Mouse (Mus musculus) neural tube, embryonic 13.5 days (tissue): ENCODE measurements around the gene Gm49486. TPM values are rescaled to one million over a fixed set of nuclear protein-coding genes. Genes with fewer than 3 reads are reported as not detected.

Source experiments
- ATAC-seq: fragments of 200-750 bp; cut with Nextera tagmentation; 2 replicates; pipeline ENCODE4 v1.8.0; 2017; ENCODE audit warnings: low read depth, mild to moderate bottlenecking, moderate TSS enrichment, moderate library complexity
- H3K27ac ChIP-seq: fragments of 300-500 bp; sonication (generic); replicated peaks from 2 replicates; pipeline ENCODE4 v1.5.1; 2015; ENCODE audit warnings: moderate library complexity, mild to moderate bottlenecking, inconsistent platforms
- H3K27me3 ChIP-seq: fragments of 300-500 bp; sonication (generic); 2 replicates; pipeline ENCODE4 v1.6.1; 2015; ENCODE audit warnings: mild to moderate bottlenecking, inconsistent platforms
- H3K36me3 ChIP-seq: fragments of 300-500 bp; sonication (generic); 2 replicates; pipeline ENCODE4 v1.6.1; 2015; ENCODE audit warnings: mild to moderate bottlenecking, inconsistent platforms
- H3K4me1 ChIP-seq: fragments of 300-500 bp; sonication (generic); replicated peaks from 2 replicates; pipeline ENCODE4 v1.6.1; 2015; ENCODE audit warnings: inconsistent platforms
- H3K4me2 ChIP-seq: fragments of 300-500 bp; sonication (generic); 2 replicates; pipeline ENCODE4 v1.6.1; 2015; ENCODE audit warnings: inconsistent platforms, mild to moderate bottlenecking, moderate library complexity
- H3K4me3 ChIP-seq: fragments of 300-500 bp; sonication (generic); 2 replicates; pipeline ENCODE4 v1.5.1; 2015; ENCODE audit warnings: mild to moderate bottlenecking, inconsistent platforms
- H3K9ac ChIP-seq: fragments of 300-500 bp; sonication (generic); 2 replicates; pipeline ENCODE4 v1.6.1; 2015; ENCODE audit warnings: moderate library complexity, mild to moderate bottlenecking, inconsistent platforms
- H3K9me3 ChIP-seq: fragments of 300-500 bp; sonication (generic); 2 replicates; pipeline ENCODE4 v1.6.1; 2016; ENCODE audit warnings: inconsistent platforms
- WGBS: fragments of 180-500 bp; shearing (Covaris S2); methylation state at CpG from one replicate; pipeline ENCODE4 v1.1.7; 2015; 5-methylcytosine and 5-hydroxymethylcytosine counted together
- polyA plus RNA-seq: library from polyadenylated mRNA; unstranded; fragments of >200 nt; fragmentation: Nextera tagmentation; extraction: Ambion mirVana; gene quantifications from 2 replicates; pipeline ENCODE4 v1.2.1, GENCODE M21; 2015

Gm49486 gene
- polyA plus RNA-seq, 1 experiment from 2014 or later, result 1.7 TPM

DNA sequence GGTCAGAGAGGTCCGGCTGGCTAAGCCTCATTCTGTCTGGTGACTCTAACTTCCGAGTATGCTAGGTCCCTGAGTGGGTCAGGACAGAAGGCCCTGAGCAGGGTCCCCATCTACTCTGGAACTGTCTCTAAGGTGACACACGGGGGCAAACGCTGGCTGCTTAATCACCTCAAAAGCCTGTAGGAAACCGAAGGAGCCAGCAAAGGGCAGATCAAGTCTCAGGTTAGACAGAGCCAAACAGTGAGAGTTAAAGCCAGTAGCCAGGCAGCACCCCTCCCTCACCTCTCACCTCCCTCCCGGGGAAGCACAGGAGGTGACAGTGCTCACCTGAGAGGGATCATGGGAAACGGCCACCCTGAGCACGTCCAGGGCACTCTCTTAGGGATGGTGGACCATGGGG lies 74.5 kb downstream of the Gm49486 start:
- WGBS, result 91% methylated on average over 8 of the region's 8 CpGs
- H3K36me3 ChIP-seq, result peaks cover 57% of the 10 kb centered on the region
- ATAC-seq, result no peak
- no peaks in the 10 kb centered on the region for H3K4me1 ChIP-seq
- no peak overlapping the region for H3K4me3 ChIP-seq
- H3K9me3 ChIP-seq, result no peaks in the 10 kb centered on the region
- no peak overlapping the region for H3K9ac ChIP-seq
- H3K4me2 ChIP-seq, result no peak overlapping the region
- no peaks in the 10 kb centered on the region for H3K27me3 ChIP-seq
- no peak overlapping the region for H3K27ac ChIP-seq

DNA sequence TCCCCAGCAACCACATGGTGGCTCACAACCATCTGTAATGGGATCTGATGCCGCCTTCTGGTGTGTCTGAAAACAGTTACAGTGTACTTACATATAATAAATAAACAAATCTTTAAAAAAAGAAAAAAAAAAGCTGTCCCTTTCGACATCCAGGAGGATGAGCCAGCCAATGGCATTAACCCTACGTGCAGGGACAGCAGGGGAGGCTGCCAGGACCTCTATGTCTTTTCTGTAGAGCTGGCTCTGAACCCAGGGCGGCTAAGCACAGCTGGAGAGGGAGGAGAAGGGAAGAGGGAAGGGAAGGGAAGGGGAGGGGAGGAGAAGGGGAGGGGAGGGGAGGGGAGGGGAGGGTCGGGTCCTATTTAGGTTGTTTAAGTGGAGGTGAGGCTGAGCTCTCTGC lies 75.6 kb downstream of the Gm49486 start:
- ATAC-seq, result no peak
- no peaks in the 10 kb centered on the region for H3K27me3 ChIP-seq
- H3K36me3 ChIP-seq, result peaks cover 58% of the 10 kb centered on the region
- no peak overlapping the region for H3K9ac ChIP-seq
- H3K9me3 ChIP-seq, result no peaks in the 10 kb centered on the region
- no peak overlapping the region for H3K4me3 ChIP-seq
- H3K4me1 ChIP-seq, result no peaks in the 10 kb centered on the region
- no peak overlapping the region for H3K27ac ChIP-seq
- no peak overlapping the region for H3K4me2 ChIP-seq
- WGBS, result 82% methylated on average over 3 of the region's 5 CpGs

DNA sequence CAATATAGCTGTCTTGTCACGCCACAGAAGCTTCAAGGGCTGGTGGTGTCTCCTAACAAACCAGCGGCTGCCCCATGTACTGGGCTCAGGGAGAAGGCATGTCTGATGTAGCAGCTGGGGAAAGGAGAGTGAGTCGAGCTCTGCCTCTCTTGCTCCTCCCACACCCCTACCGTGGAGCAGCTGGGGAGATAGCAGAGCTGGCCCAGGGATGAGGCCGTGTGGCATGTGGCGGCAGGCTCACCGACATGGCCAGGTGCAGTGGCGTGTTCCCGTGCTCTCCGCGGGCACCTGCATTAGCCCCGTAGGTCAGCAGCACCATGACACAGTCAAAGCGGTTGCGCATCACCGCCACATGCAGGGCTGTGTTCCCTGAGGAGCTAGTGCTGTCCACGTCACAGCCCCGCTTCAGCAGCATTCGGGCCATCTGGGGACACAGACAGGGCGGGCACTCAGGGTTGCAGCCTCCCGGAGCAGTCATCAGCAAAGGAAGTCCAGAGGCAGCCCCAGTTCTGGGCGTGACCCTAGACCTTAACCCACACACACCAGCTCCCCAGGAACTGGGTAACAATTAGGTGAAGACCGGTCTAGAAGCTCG lies 76.9 kb downstream of the Gm49486 start:
- no peak for ATAC-seq
- no peak overlapping the region for H3K27ac ChIP-seq
- no peak overlapping the region for H3K9ac ChIP-seq
- 74% methylated on average over 23 of the region's 23 CpGs for WGBS
- H3K4me2 ChIP-seq, result no peak overlapping the region
- H3K9me3 ChIP-seq, result no peaks in the 10 kb centered on the region
- no peak overlapping the region for H3K4me3 ChIP-seq
- no peaks in the 10 kb centered on the region for H3K4me1 ChIP-seq
- H3K27me3 ChIP-seq, result no peaks in the 10 kb centered on the region
- H3K36me3 ChIP-seq, result peaks cover 54% of the 10 kb centered on the region

Other genes starting within 250 kb of the Gm49486 start
- 275 and 287 TPM in 2 replicates for gene H1f0, start 200.9 kb upstream of the Gm49486 start, polyA plus RNA-seq
- gene Galr3, start 187.5 kb upstream of the Gm49486 start, polyA plus RNA-seq, result not detected in 2 replicates
- 46.5 and 52.9 TPM in 2 replicates for gene Ankrd54, start 166.5 kb upstream of the Gm49486 start, polyA plus RNA-seq
- gene Eif3l, start 154.2 kb upstream of the Gm49486 start, polyA plus RNA-seq, result 185 and 196 TPM in 2 replicates
- gene Micall1, start 120.5 kb upstream of the Gm49486 start, polyA plus RNA-seq, result 10.4 and 11.2 TPM in 2 replicates
- 259 and 278 TPM in 2 replicates for gene Polr2f, start 88.4 kb upstream of the Gm49486 start, polyA plus RNA-seq
- 12.4 and 13.1 TPM in 2 replicates for gene 1700088E04Rik, start 88.1 kb upstream of the Gm49486 start, polyA plus RNA-seq
- gene Sox10, start 64.2 kb upstream of the Gm49486 start, polyA plus RNA-seq, result 20.4 and 23.5 TPM in 2 replicates
- 75.0 and 88.0 TPM in 2 replicates for gene Pick1, start 218 bp upstream of the Gm49486 start, polyA plus RNA-seq
- gene Slc16a8, start 25.4 kb downstream of the Gm49486 start, polyA plus RNA-seq, result 0.43 and 0.50 TPM in 2 replicates
- gene Baiap2l2, start 56.1 kb downstream of the Gm49486 start, polyA plus RNA-seq, result 2.7 TPM in 2 replicates
- gene Pla2g6, start 99.0 kb downstream of the Gm49486 start, polyA plus RNA-seq, result 33.3 and 34.1 TPM in 2 replicates
- 0.77 and 1.2 TPM in 2 replicates for gene Maff, start 117.2 kb downstream of the Gm49486 start, polyA plus RNA-seq
- 42.0 and 45.8 TPM in 2 replicates for gene Tmem184b, start 174.2 kb downstream of the Gm49486 start, polyA plus RNA-seq
- gene Csnk1e, start 226.2 kb downstream of the Gm49486 start, polyA plus RNA-seq, result 275 and 281 TPM in 2 replicates